Mouse (Mus musculus): ENCODE data around the gene Wdr92.
A peak's percentile ranks its signal among the peaks of the same experiment; 100 is the strongest.

- TF ChIP-seq CTCF (IDR thresholded peaks at IDR 0.05; ENCODE audit: insufficient read depth, low read depth, low read length) (no peak), POLR2A (IDR thresholded peaks at IDR 0.05; ENCODE audit: insufficient read depth, low read depth, low read length) (peak; percentile 71)
Observed at GRCm38 (mm10) chr11:17158858-17159737, 22.8 kb upstream of the Wdr92 start, which contains the start of gene Ppp3r1.

Data from olfactory bulb, adult 2 months (tissue).